Mouse (Mus musculus) ES-Bruce4 (cell line): ENCODE data around the gene Spag17.

Experiments used
- CTCF ChIP-seq: IDR thresholded peaks from one replicate; pipeline ENCODE4 v1.8.1; 2011; ENCODE audit warnings: low read depth, low read length
- EP300 ChIP-seq: IDR thresholded peaks from 2 replicates; pipeline ENCODE4 v1.6.1; 2011; ENCODE audit warnings: low read depth, low read length; ENCODE audit not compliant: insufficient read depth

DNA sequence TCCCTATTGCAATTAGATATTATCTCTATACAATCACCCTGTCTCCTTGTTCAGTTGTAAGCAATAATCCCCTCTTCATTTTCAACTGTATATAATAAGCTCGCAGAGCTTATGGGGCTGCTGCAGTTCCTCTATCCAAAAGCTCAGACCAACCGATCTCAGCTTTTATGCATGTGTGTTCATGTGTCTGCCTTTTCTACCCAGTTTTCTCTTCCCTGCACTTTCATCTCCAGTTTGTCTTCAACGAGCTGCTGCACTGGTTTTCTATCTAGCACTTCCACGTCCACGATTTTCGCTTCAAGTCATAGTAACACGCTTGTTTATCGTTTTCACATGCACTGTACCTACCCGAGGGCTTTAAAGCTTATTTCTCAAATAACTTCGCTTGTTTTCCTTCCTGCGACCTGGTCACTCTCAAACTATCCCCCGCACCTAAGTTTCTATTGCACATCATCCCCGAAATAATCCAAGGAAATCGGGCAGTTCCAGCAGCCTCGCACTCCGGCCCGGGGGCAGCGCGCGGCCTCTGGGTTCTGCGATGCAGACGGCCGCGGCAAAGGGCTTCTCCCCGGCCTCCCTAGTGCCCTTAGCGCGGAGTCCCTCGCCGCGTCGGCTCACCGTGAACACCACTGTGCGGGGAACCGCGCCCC, 276.6 kb downstream of the Spag17 start:
- TF ChIP-seq CTCF, result no peak
- no peak for TF ChIP-seq EP300
